Mouse (Mus musculus): ENCODE measurements around the gene Togaram2. TPM values are rescaled to one million over a fixed set of nuclear protein-coding genes. Genes with fewer than 3 reads are reported as not detected.
A peak's percentile ranks its signal among the peaks of the same experiment; 100 is the strongest.

Gene Togaram2
- polyA plus RNA-seq, 1 experiment from 2014 or later: 1.2 TPM

DNA sequence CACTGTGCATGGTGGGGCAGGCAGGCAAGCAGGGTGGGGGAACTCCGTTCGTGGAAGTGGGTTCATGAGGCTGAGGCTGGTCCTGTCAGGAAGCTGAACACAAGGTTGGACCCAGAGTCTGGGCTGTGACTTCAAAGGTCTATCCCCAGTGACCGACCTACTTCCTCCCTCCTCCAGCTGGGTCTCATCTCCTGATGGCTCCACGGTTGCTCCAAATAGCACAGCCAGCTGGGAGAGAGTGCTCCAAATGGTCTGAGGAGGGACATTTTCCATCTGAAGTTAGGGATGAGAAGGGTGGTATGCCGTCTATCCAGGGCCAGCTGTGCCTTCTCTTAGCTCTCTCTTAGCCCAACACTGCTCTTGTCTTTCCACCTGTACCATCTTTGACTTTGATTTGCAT is 16.8 kb downstream of the Togaram2 start:
- no peaks in the 10 kb centered on the region for H3K4me1 ChIP-seq (ENCODE audit: control insufficient read depth, insufficient read depth, low read length)
- no peak overlapping the region for H3K4me3 ChIP-seq (ENCODE audit: low read depth, low read length)
- H3K9ac ChIP-seq (replicated peaks; ENCODE audit: low read depth, low read length): no peak overlapping the region
- no peak for ATAC-seq (ENCODE audit: low read depth)
- H3K9me3 ChIP-seq (ENCODE audit: control insufficient read depth, low read length): no peaks in the 10 kb centered on the region
- H3K4me2 ChIP-seq (ENCODE audit: low read depth, low read length): no peak overlapping the region
- 78% methylated on average over 5 of the region's 5 CpGs for WGBS
- no peaks in the 10 kb centered on the region for H3K27me3 ChIP-seq (ENCODE audit: control insufficient read depth, insufficient read depth, low read length)
- H3K27ac ChIP-seq (ENCODE audit: low read depth, low read length): no peak overlapping the region
- H3K36me3 ChIP-seq (ENCODE audit: control insufficient read depth, insufficient read depth, low read length): no peaks in the 10 kb centered on the region

DNA sequence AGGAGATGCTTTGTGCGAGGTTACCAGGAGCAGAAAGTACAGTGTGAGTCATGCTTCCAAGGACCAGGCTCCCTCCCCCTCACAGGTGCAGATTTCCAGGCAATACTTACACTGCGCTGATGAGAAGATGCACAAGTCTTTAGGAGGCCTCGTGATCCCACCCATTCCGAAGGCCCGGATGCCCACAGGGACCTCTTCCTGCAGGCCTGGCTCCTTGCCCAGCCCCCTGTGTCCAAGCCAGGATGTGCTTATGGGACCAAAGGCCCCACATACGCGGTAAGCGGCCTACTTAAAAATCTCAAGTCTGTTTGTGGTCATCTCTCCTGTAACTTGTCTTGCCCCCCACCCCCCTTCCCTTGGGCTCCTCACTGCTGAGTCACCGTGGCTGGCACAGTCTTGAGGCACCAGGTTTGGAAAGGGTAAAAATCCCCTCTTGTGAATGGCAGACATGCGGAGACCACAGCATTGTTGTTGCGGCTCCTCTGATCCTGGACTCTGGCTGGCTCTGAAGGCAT is 18.4 kb downstream of the Togaram2 start:
- H3K27me3 ChIP-seq (ENCODE audit: control insufficient read depth, insufficient read depth, low read length): no peaks in the 10 kb centered on the region
- no peaks in the 10 kb centered on the region for H3K4me1 ChIP-seq (ENCODE audit: control insufficient read depth, insufficient read depth, low read length)
- 0 out of 2 replicates have a peak, but pooled peaks have one; percentile 25 for ATAC-seq (ENCODE audit: low read depth)
- WGBS: 73% methylated on average over 11 of the region's 11 CpGs
- H3K9me3 ChIP-seq (ENCODE audit: control insufficient read depth, low read length): no peaks in the 10 kb centered on the region
- no peak overlapping the region for H3K4me2 ChIP-seq (ENCODE audit: low read depth, low read length)
- H3K36me3 ChIP-seq (ENCODE audit: control insufficient read depth, insufficient read depth, low read length): no peaks in the 10 kb centered on the region
- no peak overlapping the region for H3K27ac ChIP-seq (ENCODE audit: low read depth, low read length)
- H3K4me3 ChIP-seq (ENCODE audit: low read depth, low read length): no peak overlapping the region
- no peak overlapping the region for H3K9ac ChIP-seq (replicated peaks; ENCODE audit: low read depth, low read length)

DNA sequence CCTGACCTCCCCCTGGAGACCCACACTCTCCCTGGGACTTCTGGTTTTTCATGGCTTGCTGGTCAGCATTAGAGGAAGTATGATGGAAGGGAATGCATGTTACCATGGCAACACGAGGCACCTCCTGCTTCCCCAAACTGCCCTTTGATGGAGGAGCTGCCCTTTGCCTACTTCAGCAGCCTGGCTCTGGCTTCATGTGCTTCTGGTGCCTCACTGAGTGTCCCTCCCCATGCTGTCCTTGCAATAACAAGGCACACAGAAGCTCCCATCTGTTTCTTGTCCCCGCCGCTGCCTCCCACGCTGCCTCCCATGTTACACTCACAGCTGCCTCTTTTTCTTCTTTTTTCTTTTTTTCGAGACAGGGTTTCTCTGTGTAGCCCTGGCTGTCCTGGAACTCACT is 20.3 kb downstream of the Togaram2 start:
- Histone ChIP-seq H3K4me3 (ENCODE audit: low read depth, low read length) (no peak overlapping the region), H3K27ac (ENCODE audit: low read depth, low read length) (no peak overlapping the region), H3K27me3 (ENCODE audit: control insufficient read depth, insufficient read depth, low read length) (no peaks in the 10 kb centered on the region), H3K4me2 (ENCODE audit: low read depth, low read length) (no peak overlapping the region), H3K9ac (replicated peaks; ENCODE audit: low read depth, low read length) (no peak overlapping the region), H3K4me1 (ENCODE audit: control insufficient read depth, insufficient read depth, low read length) (no peaks in the 10 kb centered on the region), H3K9me3 (ENCODE audit: control insufficient read depth, low read length) (no peaks in the 10 kb centered on the region), H3K36me3 (ENCODE audit: control insufficient read depth, insufficient read depth, low read length) (no peaks in the 10 kb centered on the region)
- WGBS: 46% methylated on average over 5 of the region's 5 CpGs
- no peak for ATAC-seq (ENCODE audit: low read depth)

DNA sequence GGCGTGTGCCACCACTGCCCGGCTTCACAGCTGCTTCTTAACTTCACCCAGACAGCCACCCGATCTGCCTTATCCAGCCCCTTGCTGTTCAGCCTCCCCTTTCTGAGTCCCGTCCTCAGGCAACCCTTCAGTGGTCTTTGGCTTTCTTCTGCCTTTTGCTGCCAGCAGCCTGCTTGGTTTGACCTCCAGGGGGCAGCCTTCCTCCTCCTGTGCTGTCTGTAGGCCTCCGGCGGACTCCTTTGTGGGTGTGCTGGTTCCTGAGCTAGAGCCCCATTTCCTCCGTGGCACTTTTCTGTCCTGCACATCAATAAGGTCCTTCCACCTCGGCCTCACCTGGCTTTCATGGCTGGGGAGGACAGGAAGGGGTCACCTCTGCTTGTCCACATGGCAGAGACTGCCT is 20.7 kb downstream of the Togaram2 start:
- no peak overlapping the region for H3K9ac ChIP-seq (replicated peaks; ENCODE audit: low read depth, low read length)
- no peaks in the 10 kb centered on the region for H3K36me3 ChIP-seq (ENCODE audit: control insufficient read depth, insufficient read depth, low read length)
- no peak for ATAC-seq (ENCODE audit: low read depth)
- 63% methylated on average over 8 of the region's 8 CpGs for WGBS
- no peak overlapping the region for H3K4me3 ChIP-seq (ENCODE audit: low read depth, low read length)
- H3K4me1 ChIP-seq (ENCODE audit: control insufficient read depth, insufficient read depth, low read length): no peaks in the 10 kb centered on the region
- H3K9me3 ChIP-seq (ENCODE audit: control insufficient read depth, low read length): no peaks in the 10 kb centered on the region
- no peak overlapping the region for H3K27ac ChIP-seq (ENCODE audit: low read depth, low read length)
- H3K4me2 ChIP-seq (ENCODE audit: low read depth, low read length): no peak overlapping the region
- H3K27me3 ChIP-seq (ENCODE audit: control insufficient read depth, insufficient read depth, low read length): no peaks in the 10 kb centered on the region

DNA sequence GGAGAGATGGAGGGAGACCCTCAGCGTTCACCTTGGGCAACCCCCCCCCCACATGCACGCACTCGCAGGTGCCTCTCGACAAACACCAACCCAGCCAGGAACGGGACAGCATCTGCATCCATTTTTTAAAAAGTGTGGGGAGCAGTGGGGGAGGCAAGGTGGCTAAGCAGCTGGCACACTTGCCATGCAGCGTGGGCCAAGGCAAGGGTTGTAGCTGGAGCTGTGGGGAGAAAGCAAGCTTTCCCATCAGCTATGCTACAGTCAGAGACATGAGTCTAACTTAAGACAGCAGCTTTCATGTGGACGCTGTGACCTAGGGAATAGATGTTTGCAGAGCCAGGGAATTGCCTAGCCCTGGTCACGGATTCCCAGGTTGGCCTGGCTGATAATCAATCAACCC is 22.1 kb downstream of the Togaram2 start:
- 88% methylated on average over 8 of the region's 8 CpGs for WGBS
- no peak overlapping the region for H3K9ac ChIP-seq (replicated peaks; ENCODE audit: low read depth, low read length)
- no peak overlapping the region for H3K27ac ChIP-seq (ENCODE audit: low read depth, low read length)
- no peaks in the 10 kb centered on the region for H3K9me3 ChIP-seq (ENCODE audit: control insufficient read depth, low read length)
- no peak overlapping the region for H3K4me2 ChIP-seq (ENCODE audit: low read depth, low read length)
- H3K27me3 ChIP-seq (ENCODE audit: control insufficient read depth, insufficient read depth, low read length): no peaks in the 10 kb centered on the region
- no peaks in the 10 kb centered on the region for H3K36me3 ChIP-seq (ENCODE audit: control insufficient read depth, insufficient read depth, low read length)
- no peak overlapping the region for H3K4me3 ChIP-seq (ENCODE audit: low read depth, low read length)
- no peak for ATAC-seq (ENCODE audit: low read depth)
- H3K4me1 ChIP-seq (ENCODE audit: control insufficient read depth, insufficient read depth, low read length): no peaks in the 10 kb centered on the region

DNA sequence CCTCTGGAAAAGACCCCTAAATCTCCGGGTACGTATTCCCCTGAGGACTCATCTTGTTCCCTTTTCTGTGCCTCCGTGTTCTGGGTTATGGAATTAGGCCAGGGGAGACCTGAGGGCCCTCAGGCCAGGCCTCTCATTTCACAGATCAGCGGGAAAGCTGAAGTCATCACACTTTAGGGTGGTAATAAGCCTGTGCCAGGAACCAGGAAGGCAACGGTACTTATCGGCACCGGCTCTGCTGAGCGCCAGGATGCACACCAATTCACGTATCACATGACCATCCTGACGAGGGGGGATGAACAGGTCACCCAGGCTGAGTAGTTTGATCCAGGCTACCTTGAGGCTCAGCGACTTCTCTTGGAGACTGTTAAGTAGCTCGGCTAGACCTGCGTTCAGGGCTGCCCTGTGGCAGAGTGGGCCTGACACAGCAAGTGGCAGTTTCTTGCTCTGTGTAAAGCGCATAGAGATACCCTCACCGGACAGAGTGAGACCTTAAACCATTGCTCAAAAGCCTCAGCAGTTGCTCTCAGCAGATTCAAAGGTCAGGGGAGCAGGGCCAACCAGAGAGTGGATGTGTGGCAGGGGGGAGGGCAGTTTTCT is 22.8 kb downstream of the Togaram2 start:
- no peaks in the 10 kb centered on the region for H3K27me3 ChIP-seq (ENCODE audit: control insufficient read depth, insufficient read depth, low read length)
- H3K4me1 ChIP-seq (ENCODE audit: control insufficient read depth, insufficient read depth, low read length): no peaks in the 10 kb centered on the region
- WGBS: 74% methylated on average over 15 of the region's 15 CpGs
- H3K27ac ChIP-seq (ENCODE audit: low read depth, low read length): no peak overlapping the region
- no peak for ATAC-seq (ENCODE audit: low read depth)
- no peak overlapping the region for H3K4me2 ChIP-seq (ENCODE audit: low read depth, low read length)
- H3K36me3 ChIP-seq (ENCODE audit: control insufficient read depth, insufficient read depth, low read length): no peaks in the 10 kb centered on the region
- no peak overlapping the region for H3K9ac ChIP-seq (replicated peaks; ENCODE audit: low read depth, low read length)
- H3K9me3 ChIP-seq (ENCODE audit: control insufficient read depth, low read length): no peaks in the 10 kb centered on the region
- H3K4me3 ChIP-seq (ENCODE audit: low read depth, low read length): no peak overlapping the region

DNA sequence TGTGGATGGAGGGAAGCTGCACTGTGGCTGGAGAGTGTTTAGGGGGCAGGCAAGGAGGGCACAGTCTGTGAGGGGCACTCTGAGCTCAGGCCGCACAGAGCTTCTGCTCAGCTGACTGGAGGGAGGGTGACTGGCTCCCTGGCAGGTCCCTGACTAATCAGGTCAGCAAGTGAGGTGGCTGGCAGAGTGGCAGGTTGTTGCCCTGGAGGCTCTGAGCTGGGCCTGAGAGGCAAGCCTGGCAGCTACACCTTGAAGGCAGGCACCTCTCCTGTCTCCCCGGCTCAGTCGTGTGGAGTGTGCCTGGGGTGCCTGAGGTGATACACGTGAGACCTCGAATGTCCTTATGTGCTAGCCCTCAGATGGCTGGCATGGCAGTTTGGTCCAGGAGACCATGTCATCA is 23.3 kb downstream of the Togaram2 start:
- Histone ChIP-seq H3K9me3 (ENCODE audit: control insufficient read depth, low read length) (no peaks in the 10 kb centered on the region), H3K9ac (replicated peaks; ENCODE audit: low read depth, low read length) (no peak overlapping the region), H3K27ac (ENCODE audit: low read depth, low read length) (no peak overlapping the region), H3K27me3 (ENCODE audit: control insufficient read depth, insufficient read depth, low read length) (no peaks in the 10 kb centered on the region), H3K4me3 (ENCODE audit: low read depth, low read length) (no peak overlapping the region), H3K4me1 (ENCODE audit: control insufficient read depth, insufficient read depth, low read length) (no peaks in the 10 kb centered on the region), H3K4me2 (ENCODE audit: low read depth, low read length) (no peak overlapping the region), H3K36me3 (ENCODE audit: control insufficient read depth, insufficient read depth, low read length) (no peaks in the 10 kb centered on the region)
- ATAC-seq (ENCODE audit: low read depth): no peak
- 93% methylated on average over 5 of the region's 5 CpGs for WGBS

DNA sequence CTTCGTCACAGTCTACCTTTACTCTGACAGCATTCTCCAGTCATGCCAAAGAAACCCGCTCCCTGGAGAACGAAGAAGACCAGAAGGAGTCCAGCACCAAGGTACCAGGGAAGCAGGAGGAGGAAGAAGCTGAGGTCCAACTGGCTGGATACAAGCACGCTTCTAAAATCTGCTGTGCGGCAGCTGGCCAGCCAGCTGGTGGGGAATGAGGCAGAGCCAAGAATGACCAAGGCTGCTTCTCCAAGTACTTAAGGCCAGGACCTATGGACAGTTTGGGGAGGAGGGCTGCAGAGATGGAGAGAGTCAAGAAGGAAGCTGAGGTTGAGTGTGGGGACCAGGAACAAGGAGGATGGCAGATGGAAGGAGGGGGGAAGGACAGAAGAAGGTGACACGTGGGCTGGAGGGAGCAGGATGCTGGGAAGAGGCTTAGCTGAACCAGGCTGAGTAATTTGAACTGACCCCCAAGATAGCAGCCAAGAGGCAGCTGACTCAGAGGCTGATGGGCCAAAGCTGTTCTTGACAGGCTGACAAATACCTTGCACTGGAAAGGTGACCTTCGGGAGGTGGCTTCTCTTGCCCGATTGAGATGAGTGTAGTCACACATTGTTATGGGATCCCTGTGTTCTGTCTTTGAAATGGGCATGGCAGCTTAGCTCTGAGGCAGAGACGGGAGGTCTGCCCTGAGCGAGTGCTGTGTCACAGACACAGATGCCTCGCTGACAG is 25.0 kb downstream of the Togaram2 start:
- WGBS: 87% methylated on average over 11 of the region's 11 CpGs
- no peak overlapping the region for H3K4me3 ChIP-seq (ENCODE audit: low read depth, low read length)

DNA sequence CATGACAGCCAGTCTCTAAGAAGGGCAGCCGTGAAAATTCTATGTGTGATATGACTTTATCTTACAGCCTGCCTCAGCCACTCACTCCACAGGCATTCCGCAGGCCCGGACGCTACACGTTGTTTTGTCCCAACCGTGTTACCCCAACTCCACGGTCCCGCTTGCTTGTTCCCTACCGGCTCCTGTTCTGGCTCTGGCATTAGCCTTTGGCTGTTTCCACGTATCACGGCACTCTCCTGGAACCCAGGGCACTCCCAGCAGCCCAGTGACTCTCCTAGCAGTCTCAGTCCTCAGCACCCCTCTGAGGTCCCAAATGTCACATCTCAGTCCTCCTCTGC is 25.5 kb downstream of the Togaram2 start:
- no peak overlapping the region for H3K4me3 ChIP-seq (ENCODE audit: low read depth, low read length)
- no peaks in the 10 kb centered on the region for H3K36me3 ChIP-seq (ENCODE audit: control insufficient read depth, insufficient read depth, low read length)
- H3K9me3 ChIP-seq (ENCODE audit: control insufficient read depth, low read length): no peaks in the 10 kb centered on the region
- ATAC-seq (ENCODE audit: low read depth): no peak
- WGBS: 94% methylated on average over 11 of the region's 11 CpGs
- H3K27ac ChIP-seq (ENCODE audit: low read depth, low read length): no peak overlapping the region
- H3K27me3 ChIP-seq (ENCODE audit: control insufficient read depth, insufficient read depth, low read length): no peaks in the 10 kb centered on the region
- H3K9ac ChIP-seq (replicated peaks; ENCODE audit: low read depth, low read length): no peak overlapping the region
- no peak overlapping the region for H3K4me2 ChIP-seq (ENCODE audit: low read depth, low read length)
- no peaks in the 10 kb centered on the region for H3K4me1 ChIP-seq (ENCODE audit: control insufficient read depth, insufficient read depth, low read length)

More for the DNA sequence above, 25.0 kb downstream of the Togaram2 start:
- H3K9me3 ChIP-seq (ENCODE audit: control insufficient read depth, low read length): no peaks in the 10 kb centered on the region
- H3K4me2 ChIP-seq (ENCODE audit: low read depth, low read length): no peak overlapping the region
- H3K27me3 ChIP-seq (ENCODE audit: control insufficient read depth, insufficient read depth, low read length): no peaks in the 10 kb centered on the region
- H3K9ac ChIP-seq (replicated peaks; ENCODE audit: low read depth, low read length): no peak overlapping the region
- no peak for ATAC-seq (ENCODE audit: low read depth)
- H3K27ac ChIP-seq (ENCODE audit: low read depth, low read length): no peak overlapping the region
- no peaks in the 10 kb centered on the region for H3K36me3 ChIP-seq (ENCODE audit: control insufficient read depth, insufficient read depth, low read length)
- H3K4me1 ChIP-seq (ENCODE audit: control insufficient read depth, insufficient read depth, low read length): no peaks in the 10 kb centered on the region
